Comparison of ENCODE assay signal across 8 mouse cellular contexts in genomic region chr1:88586823-88587820, GRCm38 (mm10).
DNase-seq lines count a peak whose midpoint lies in the region; ATAC-seq lines count a peak whose summit lies in the region.

No protein-coding gene starts in this region.

- peak; percentile 18 for DNase-seq in kidney, postnatal 14 days
- no peak for DNase-seq in kidney, adult 18-20 months
- DNase-seq in T-cell, adult 2 months (ENCODE audit: low spot score), result peak; percentile 91
- DNase-seq in heart, postnatal 10 days, result peak; percentile 26 to 33
- DNase-seq in testis, postnatal 10 days (ENCODE audit: low spot score), result no peak
- no peak for DNase-seq in embryo, embryonic 9.5 days (ENCODE audit: extremely low spot score)
- no peak for DNase-seq in embryo, embryonic 10.5 days (ENCODE audit: low spot score)

- intact Hi-C loops in heart, postnatal 10 days (cut with DNase I), result no loop called here

- ATAC-seq in megakaryocyte progenitor cell, adult 5-6 weeks (replicated peaks; ENCODE audit: poor library complexity), result peak; percentile 92

Comparison
In these comparisons a context has a peak if more than half of its experiments do, and no peak if none do; other contexts are left out.
1. DNase-seq: peak in kidney, postnatal 14 days (single experiment), T-cell, adult 2 months (single experiment) and heart, postnatal 10 days (2 of 2); none in kidney, adult 18-20 months (single experiment), testis, postnatal 10 days (single experiment), embryo, embryonic 9.5 days (single experiment) and embryo, embryonic 10.5 days (single experiment).